Mouse (Mus musculus): ENCODE results near the gene Etl4.

GRCm38 (mm10) chr2:20076118-20076796, 166.7 kb downstream of the Etl4 start:
- TF ChIP-seq CTCF (IDR thresholded peaks at IDR 0.05) (no peak), POLR2A (IDR thresholded peaks at IDR 0.05; ENCODE audit: insufficient read depth, low read depth, low read length) (no peak), EP300 (IDR thresholded peaks at IDR 0.05; ENCODE audit: insufficient read depth, low read depth, low read length) (no peak)

Data from heart, adult 2 months (tissue).